Mouse (Mus musculus) forebrain, embryonic 14.5 days (tissue): ENCODE results near the gene Il17re. TPM values are rescaled to one million over a fixed set of nuclear protein-coding genes. Genes with fewer than 3 reads are reported as not detected.

ENCODE experiments used
- ATAC-seq: fragments of 200-750 bp; cut with Nextera tagmentation; 2 replicates; pipeline ENCODE4 v1.8.0; 2017; ENCODE audit warnings: mild to moderate bottlenecking, moderate library complexity
- DNase-seq: peaks from one replicate; pipeline ENCODE4 v3.0.0-alpha.2; 2015; ENCODE audit warnings: low spot score
- H3K27ac ChIP-seq: fragments of 300-500 bp; sonication (generic); 2 replicates; pipeline ENCODE4 v1.5.1; 2014; ENCODE audit warnings: low read depth, mild to moderate bottlenecking, control low read depth, low read length, moderate library complexity
- H3K27me3 ChIP-seq: fragments of 300-500 bp; sonication (generic); replicated peaks from 2 replicates; pipeline ENCODE4 v1.6.1; 2014; ENCODE audit warnings: low read length, control low read depth, mixed read lengths; ENCODE audit not compliant: control insufficient read depth, insufficient read depth
- H3K36me3 ChIP-seq: fragments of 300-500 bp; sonication (generic); 2 replicates; pipeline ENCODE4 v1.6.1; 2014; ENCODE audit warnings: low read length, control low read depth; ENCODE audit not compliant: control insufficient read depth, insufficient read depth
- H3K4me1 ChIP-seq: fragments of 300-500 bp; sonication (generic); 2 replicates; pipeline ENCODE4 v1.6.1; 2014; ENCODE audit warnings: antibody characterized with exemption, low read length, control low read depth; ENCODE audit not compliant: control insufficient read depth, insufficient read depth
- H3K4me2 ChIP-seq: fragments of 300-500 bp; sonication (generic); 2 replicates; pipeline ENCODE4 v1.6.1; 2014; ENCODE audit warnings: mild to moderate bottlenecking, control low read depth, low read length
- H3K4me3 ChIP-seq: fragments of 300-500 bp; sonication (generic); 2 replicates; pipeline ENCODE4 v1.5.1; 2014; ENCODE audit warnings: low read depth, low read length, control low read depth
- H3K9ac ChIP-seq: fragments of 300-500 bp; sonication (generic); 2 replicates; pipeline ENCODE4 v1.6.1; 2014; ENCODE audit warnings: mild to moderate bottlenecking, low read length, control low read depth, moderate library complexity
- H3K9me3 ChIP-seq: fragments of 300-500 bp; sonication (generic); replicated peaks from 2 replicates; pipeline ENCODE4 v1.6.1; 2016; ENCODE audit warnings: low read length, control low read depth, mixed read lengths; ENCODE audit not compliant: control insufficient read depth
- WGBS: fragments of 180-500 bp; shearing (Covaris S2); extraction: QIAGEN DNeasy Blood & Tissue Kit; methylation state at CpG from one replicate; pipeline ENCODE4 v1.1.7; 2014; 5-methylcytosine and 5-hydroxymethylcytosine counted together
- polyA plus RNA-seq: library from polyadenylated mRNA; unstranded; fragments of >200 nt; fragmentation: Nextera tagmentation; extraction: Ambion mirVana; gene quantifications from 2 replicates; pipeline ENCODE4 v1.2.1, GENCODE M21; 2014

Gene Il17re
- polyA plus RNA-seq, 1 experiment from 2014 or later = not detected

GRCm38 (mm10) chr6:113455007-113455406 is 3.3 kb upstream of the Il17re start:
- DNase-seq (no peak), ATAC-seq (no peak)
- Histone ChIP-seq H3K36me3 (no peaks in the 10 kb centered on the region), H3K27me3 (no peaks in the 10 kb centered on the region), H3K27ac (no peak overlapping the region), H3K9ac (no peak overlapping the region), H3K9me3 (no peaks in the 10 kb centered on the region), H3K4me1 (0 out of 2 replicates have a peak, but pooled peaks cover 2% of the 10 kb centered on the region), H3K4me2 (no peak overlapping the region), H3K4me3 (no peak overlapping the region)
- 75% methylated on average over 5 of the region's 5 CpGs for WGBS

- DNase-seq (no peak), ATAC-seq (no peak)
- H3K4me3 ChIP-seq = no peak overlapping the region
- H3K36me3 ChIP-seq = no peaks in the 10 kb centered on the region
- H3K27me3 ChIP-seq = no peaks in the 10 kb centered on the region
- H3K9me3 ChIP-seq = no peaks in the 10 kb centered on the region
- H3K4me2 ChIP-seq = no peak overlapping the region
- WGBS = 74% methylated on average over 10 of the region's 10 CpGs
- no peak overlapping the region for H3K9ac ChIP-seq
- H3K4me1 ChIP-seq = no peaks in the 10 kb centered on the region
- H3K27ac ChIP-seq = no peak overlapping the region
These were observed 351 bp downstream of the Il17re start for GRCm38 (mm10) chr6:113458635-113459034.

GRCm38 (mm10) chr6:113464040-113464439 is 5.8 kb downstream of the Il17re start:
- Histone ChIP-seq H3K4me1 (no peaks in the 10 kb centered on the region), H3K4me3 (no peak overlapping the region), H3K4me2 (no peak overlapping the region), H3K36me3 (no peaks in the 10 kb centered on the region), H3K9me3 (no peaks in the 10 kb centered on the region), H3K27me3 (no peaks in the 10 kb centered on the region), H3K27ac (no peak overlapping the region), H3K9ac (no peak overlapping the region)
- ATAC-seq (no peak), DNase-seq (no peak)
- WGBS = 66% methylated on average over 7 of the region's 7 CpGs

GRCm38 (mm10) chr6:113465602-113466001 is 7.3 kb downstream of the Il17re start:
- WGBS = 63% methylated on average over 5 of the region's 5 CpGs

GRCm38 (mm10) chr6:113468512-113468911 is 10.2 kb downstream of the Il17re start:
- Histone ChIP-seq H3K4me2 (no peak overlapping the region), H3K9ac (no peak overlapping the region; the same call in 1 of the 2 replicates), H3K36me3 (no peaks in the 10 kb centered on the region), H3K4me1 (no peaks in the 10 kb centered on the region), H3K27me3 (peaks cover 14% of the 10 kb centered on the region; the same call in 1 of the 2 replicates), H3K27ac (no peak overlapping the region), H3K4me3 (no peak overlapping the region), H3K9me3 (no peaks in the 10 kb centered on the region)
- ATAC-seq (0 out of 2 replicates have a peak, but pooled peaks have one; percentile 4), DNase-seq (no peak)
- WGBS = 69% methylated on average over 3 of the region's 3 CpGs

More at GRCm38 (mm10) chr6:113465602-113466001, 7.3 kb downstream of the Il17re start:
- Histone ChIP-seq H3K4me1 (no peaks in the 10 kb centered on the region), H3K36me3 (no peaks in the 10 kb centered on the region), H3K27ac (no peak overlapping the region), H3K4me3 (no peak overlapping the region), H3K4me2 (no peak overlapping the region), H3K9me3 (no peaks in the 10 kb centered on the region), H3K27me3 (peaks cover 9% of the 10 kb centered on the region; the same call in 1 of the 2 replicates), H3K9ac (no peak overlapping the region)
- no peak for DNase-seq
- ATAC-seq = no peak

DNA sequence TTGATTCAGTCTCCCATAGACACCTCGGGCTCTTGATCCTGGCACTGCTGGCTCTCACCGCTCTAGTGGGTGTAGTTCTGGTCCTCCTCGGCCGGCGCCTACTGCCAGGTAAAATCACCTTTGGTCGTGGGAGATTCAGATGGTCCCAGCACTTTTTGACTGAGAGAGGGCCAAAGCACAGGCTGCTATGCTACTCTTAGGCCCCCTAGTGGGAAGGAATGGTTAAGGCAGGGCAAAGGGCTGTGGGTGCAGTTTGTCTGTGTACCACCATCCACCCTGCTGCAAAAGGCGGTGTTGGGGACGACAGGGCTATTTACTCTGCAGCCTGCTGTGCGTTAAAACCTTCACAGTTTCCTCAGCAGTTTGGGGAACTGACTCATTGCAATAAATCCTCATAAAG is 10.7 kb downstream of the Il17re start:
- Histone ChIP-seq H3K36me3 (no peaks in the 10 kb centered on the region), H3K4me2 (peak overlapping the region; percentile 60), H3K4me3 (peak overlapping the region; percentile 30; the same call in 1 of the 2 replicates), H3K4me1 (no peaks in the 10 kb centered on the region), H3K27me3 (peaks cover 14% of the 10 kb centered on the region; the same call in 1 of the 2 replicates), H3K9me3 (no peaks in the 10 kb centered on the region), H3K27ac (no peak overlapping the region), H3K9ac (peak overlapping the region; percentile 40)
- peak; percentile 81 for DNase-seq
- peak; percentile 79 for ATAC-seq
- 10% methylated on average over 9 of the region's 9 CpGs for WGBS

DNA sequence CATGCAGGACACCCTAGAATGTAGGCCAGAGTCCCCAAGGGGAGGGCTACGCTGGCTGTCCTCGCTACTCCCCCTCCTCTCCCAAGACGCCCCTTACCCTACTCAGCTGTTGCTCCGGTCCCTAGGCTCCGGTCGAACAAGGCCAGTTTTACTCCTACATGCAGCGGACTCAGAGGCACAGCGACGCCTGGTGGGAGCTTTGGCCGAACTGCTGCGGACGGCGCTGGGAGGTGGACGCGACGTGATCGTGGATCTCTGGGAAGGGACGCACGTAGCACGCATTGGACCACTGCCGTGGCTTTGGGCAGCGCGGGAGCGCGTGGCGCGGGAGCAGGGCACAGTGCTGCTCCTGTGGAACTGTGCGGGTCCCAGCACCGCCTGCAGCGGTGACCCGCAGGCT is 11.1 kb downstream of the Il17re start:
- 1% methylated on average over 31 of the region's 31 CpGs for WGBS
- no peaks in the 10 kb centered on the region for H3K36me3 ChIP-seq
- H3K27me3 ChIP-seq = peaks cover 14% of the 10 kb centered on the region; the same call in 1 of the 2 replicates
- DNase-seq (peak; percentile 65), ATAC-seq (peak; percentile 74)
- peak overlapping the region; percentile 60 for H3K4me2 ChIP-seq
- H3K9ac ChIP-seq = peak overlapping the region; percentile 40
- peak overlapping the region; percentile 30 for H3K4me3 ChIP-seq
- H3K27ac ChIP-seq = no peak overlapping the region
- no peaks in the 10 kb centered on the region for H3K9me3 ChIP-seq
- no peaks in the 10 kb centered on the region for H3K4me1 ChIP-seq

DNA sequence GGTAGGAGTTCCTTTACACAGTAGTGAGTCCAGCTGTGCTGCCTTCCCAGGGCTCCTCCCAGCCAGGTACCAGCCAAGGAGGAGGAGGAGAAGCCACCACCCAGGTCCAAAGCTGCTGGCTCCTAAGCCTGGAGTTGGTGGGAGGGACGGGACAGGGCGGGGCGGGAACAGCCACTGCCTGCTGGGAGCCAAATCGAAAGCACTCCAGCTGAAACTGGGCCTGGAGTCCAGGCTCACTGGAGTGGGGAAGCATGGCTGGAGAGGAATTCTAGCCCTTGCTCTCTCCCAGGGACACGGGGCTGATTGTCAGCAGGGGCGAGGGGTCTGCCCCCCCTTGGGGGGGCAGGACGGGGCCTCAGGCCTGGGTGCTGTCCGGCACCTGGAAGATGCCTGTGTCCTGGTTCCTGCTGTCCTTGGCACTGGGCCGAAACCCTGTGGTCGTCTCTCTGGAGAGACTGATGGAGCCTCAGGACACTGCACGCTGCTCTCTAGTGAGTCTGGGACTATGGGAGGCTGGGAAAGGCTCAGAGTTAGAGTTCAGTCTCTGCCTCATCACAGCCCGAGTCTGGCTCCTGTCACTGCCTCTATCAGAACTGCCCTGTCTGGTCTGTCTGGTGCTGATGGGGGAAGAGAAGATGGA is 13.1 kb downstream of the Il17re start, which contains the start of gene Il17rc:
Il17rc (plus strand) TSS at position 131 of the 640 bp plus-strand sequence.
- Histone ChIP-seq H3K27ac (no peak within 1 kb of the TSS; the same call in 1 of the 2 replicates), H3K9ac (no peak within 1 kb of the TSS; the same call in 1 of the 2 replicates), H3K9me3 (no peaks in the 10 kb centered on the region)

GRCm38 (mm10) chr6:113472061-113472460 is 13.8 kb downstream of the Il17re start:
- no peak overlapping the region for H3K9ac ChIP-seq
- DNase-seq (no peak), ATAC-seq (no peak)
- WGBS = 66% methylated on average over 10 of the region's 10 CpGs
- H3K4me1 ChIP-seq = no peaks in the 10 kb centered on the region
- H3K4me3 ChIP-seq = no peak overlapping the region
- H3K27me3 ChIP-seq = peaks cover 14% of the 10 kb centered on the region; the same call in 1 of the 2 replicates
- H3K4me2 ChIP-seq = no peak overlapping the region
- no peaks in the 10 kb centered on the region for H3K36me3 ChIP-seq
- H3K9me3 ChIP-seq = no peaks in the 10 kb centered on the region
- H3K27ac ChIP-seq = no peak overlapping the region

More for the DNA sequence above, 13.1 kb downstream of the Il17re start, which contains the start of gene Il17rc:
- Histone ChIP-seq H3K4me2 (no peak within 1 kb of the TSS), H3K4me3 (no peak within 1 kb of the TSS), H3K4me1 (no peaks in the 10 kb centered on the region), H3K27me3 (peaks cover 14% of the 10 kb centered on the region; the same call in 1 of the 2 replicates), H3K36me3 (no peaks in the 10 kb centered on the region)
- ATAC-seq (no peak), DNase-seq (no peak)
- WGBS = 24% methylated on average over 12 of the region's 12 CpGs
